Mouse (Mus musculus) E14TG2a.4 (cell line): Measurements from ENCODE around the gene Pkn3.
"Not testable (repeated sequence)": the region's sequence is repeated elsewhere in the genome, so short reads cannot be mapped to it uniquely, and the experiment has no call there.

Experiments used
- H3K27me3 ChIP-seq: 2 replicates; pipeline ENCODE4 v1.6.1; 2014; ENCODE audit warnings: low read length, control low read depth; ENCODE audit not compliant: insufficient read depth
- H3K36me3 ChIP-seq: 2 replicates; pipeline ENCODE4 v1.6.1; 2014; ENCODE audit warnings: low read length, control low read depth; ENCODE audit not compliant: insufficient read depth
- H3K4me1 ChIP-seq: replicated peaks from 2 replicates; pipeline ENCODE4 v1.6.1; 2014; ENCODE audit warnings: low read depth, low read length, control low read depth
- H3K4me3 ChIP-seq: replicated peaks from 2 replicates; pipeline ENCODE4 v1.5.1; 2014; ENCODE audit warnings: mild to moderate bottlenecking, low read length
- H3K9me3 ChIP-seq: 2 replicates; pipeline ENCODE4 v1.6.1; 2014; ENCODE audit warnings: low read length, control low read depth
- CTCF ChIP-seq: conservative IDR thresholded peaks from 2 replicates; pipeline ENCODE4 v1.5.1; 2014; ENCODE audit warnings: low read length
- NANOG ChIP-seq: IDR thresholded peaks from 2 replicates; pipeline ENCODE4 v1.6.1; 2014; ENCODE audit warnings: borderline replicate concordance, low read length, mixed read lengths
- POU5F1 ChIP-seq: IDR thresholded peaks from 2 replicates; pipeline ENCODE4 v1.6.1; 2014; ENCODE audit warnings: low read length, borderline replicate concordance

Gene Pkn3

GRCm38 (mm10) chr2:30123729-30124471, 46.4 kb downstream of the Pkn3 start:
- H3K9me3 ChIP-seq: no peaks in the 10 kb centered on the region; the same call in 1 of the 2 replicates
- H3K27me3 ChIP-seq: no peaks in the 10 kb centered on the region
- H3K36me3 ChIP-seq: peaks cover 17% of the 10 kb centered on the region
- peaks cover 54% of the 10 kb centered on the region for H3K4me1 ChIP-seq
- no peak for TF ChIP-seq NANOG
- no peak for TF ChIP-seq POU5F1
- TF ChIP-seq CTCF: no peak
- H3K4me3 ChIP-seq: peak overlapping the region; percentile 87

- peaks cover 46% of the 10 kb centered on the region for H3K4me1 ChIP-seq
- H3K4me3 ChIP-seq: peak within 1 kb of the TSS; percentile 87
- no peaks in the 10 kb centered on the region for H3K27me3 ChIP-seq
- H3K9me3 ChIP-seq: peaks cover 7% of the 10 kb centered on the region
- H3K36me3 ChIP-seq: peaks cover 17% of the 10 kb centered on the region
- TF ChIP-seq NANOG: no peak
- no peak for TF ChIP-seq CTCF
- TF ChIP-seq POU5F1: no peak
Measured at GRCm38 (mm10) chr2:30124472-30125274, 47.2 kb downstream of the Pkn3 start, which contains the start of gene Zer1. TSS of gene Zer1 (minus strand) at chr2:30124585.

DNA sequence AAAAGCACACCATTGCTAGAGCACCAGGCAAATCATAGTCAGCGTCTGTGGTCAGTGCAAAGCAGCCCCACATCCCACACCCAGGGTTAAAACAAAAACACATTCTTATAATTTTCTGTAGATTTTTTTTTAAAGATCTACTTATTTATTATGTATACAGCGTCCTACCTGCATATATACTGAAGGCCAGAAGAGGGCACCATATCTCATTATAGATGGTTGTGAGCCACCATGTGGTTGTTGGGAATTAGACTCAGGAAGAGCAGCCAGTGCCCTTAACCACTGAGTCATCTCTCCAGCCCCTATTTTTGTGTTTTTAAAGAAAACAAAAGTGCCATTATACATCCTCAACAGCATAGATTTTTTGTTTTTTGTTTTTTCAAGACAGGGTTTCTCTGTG, 51.3 kb downstream of the Pkn3 start:
- Histone ChIP-seq H3K9me3 (peaks cover 27% of the 10 kb centered on the region), H3K4me1 (peaks cover 22% of the 10 kb centered on the region)
- no peak for TF ChIP-seq POU5F1
- TF ChIP-seq NANOG: no peak
- TF ChIP-seq CTCF: peak; percentile 55

DNA sequence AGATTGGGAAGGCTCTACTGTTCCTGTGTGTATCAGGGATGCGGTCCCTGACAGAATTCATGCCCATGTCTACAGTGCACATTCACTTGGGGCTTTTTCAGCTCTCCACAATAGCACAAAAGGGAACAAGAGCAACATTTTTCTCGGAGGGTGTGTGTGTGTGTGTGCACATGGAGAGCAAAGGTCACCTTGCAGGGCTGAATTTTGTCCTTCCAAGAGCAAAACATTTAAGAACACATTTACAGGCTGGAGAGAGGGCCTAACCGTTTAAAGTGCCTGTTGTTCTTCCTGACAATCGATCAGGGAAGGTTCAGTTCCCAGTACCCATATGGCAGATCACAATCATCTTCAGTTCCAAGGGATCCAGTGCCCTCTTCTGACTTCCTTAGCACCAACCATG, 52.7 kb downstream of the Pkn3 start:
- TF ChIP-seq CTCF (no peak), NANOG (no peak), POU5F1 (no peak)
- peaks cover 27% of the 10 kb centered on the region for H3K4me1 ChIP-seq
- H3K9me3 ChIP-seq: peaks cover 27% of the 10 kb centered on the region
- no peaks in the 10 kb centered on the region for H3K27me3 ChIP-seq
- H3K36me3 ChIP-seq: 0 out of 2 replicates have a peak, but pooled peaks cover 4% of the 10 kb centered on the region
- no peak overlapping the region for H3K4me3 ChIP-seq

More for the DNA sequence above, 51.3 kb downstream of the Pkn3 start:
- no peaks in the 10 kb centered on the region for H3K27me3 ChIP-seq
- H3K4me3 ChIP-seq: no peak overlapping the region
- H3K36me3 ChIP-seq: 0 out of 2 replicates have a peak, but pooled peaks cover 4% of the 10 kb centered on the region

- H3K4me3 ChIP-seq, H3K27me3 ChIP-seq: not testable (repeated sequence)
- peaks cover 34% of the 10 kb centered on the region for H3K4me1 ChIP-seq
- H3K36me3 ChIP-seq: peaks cover 15% of the 10 kb centered on the region
- H3K9me3 ChIP-seq: peaks cover 27% of the 10 kb centered on the region
Measured at GRCm38 (mm10) chr2:30131240-30131639, 53.8 kb downstream of the Pkn3 start.

DNA sequence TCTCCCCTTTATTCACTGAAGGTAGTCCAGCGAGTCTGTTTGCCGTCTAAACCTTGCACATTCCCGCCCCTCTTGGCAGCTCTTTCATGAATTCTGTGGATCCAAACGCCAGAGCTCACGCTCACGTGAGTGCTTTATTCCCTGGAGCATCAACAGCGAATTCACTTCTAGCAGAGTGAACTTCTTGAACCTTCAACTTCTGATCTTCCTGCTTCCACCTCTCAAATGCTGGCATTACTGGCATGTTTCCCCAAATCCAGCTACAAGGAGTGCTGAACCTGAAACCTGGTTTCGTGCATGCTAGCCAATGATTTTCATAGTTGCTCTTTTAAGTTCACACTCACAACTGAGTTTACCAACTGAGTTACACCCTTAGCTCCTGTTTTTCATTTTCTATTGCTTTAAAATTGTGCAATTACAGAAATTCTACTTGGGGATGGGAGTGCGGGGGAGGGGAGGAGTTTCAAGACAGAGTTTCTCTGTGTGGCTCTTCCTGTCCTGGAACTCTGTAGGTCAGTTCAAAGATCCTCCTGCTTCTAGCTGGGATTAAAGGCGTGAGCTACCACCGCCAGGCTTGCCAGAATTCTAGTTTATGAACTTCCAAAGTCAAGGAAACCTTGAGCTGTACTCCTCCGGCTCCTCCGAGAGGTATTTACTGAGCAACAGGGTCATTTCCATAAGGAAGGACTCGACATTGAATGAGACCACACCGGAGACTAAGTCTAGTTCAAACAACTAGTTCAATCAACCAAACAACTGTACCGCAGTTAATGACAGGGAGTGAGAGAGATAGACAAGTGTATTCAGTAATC, 55.5 kb downstream of the Pkn3 start:
- Histone ChIP-seq H3K9me3 (peaks cover 27% of the 10 kb centered on the region), H3K36me3 (peaks cover 32% of the 10 kb centered on the region), H3K27me3 (no peaks in the 10 kb centered on the region), H3K4me1 (peaks cover 52% of the 10 kb centered on the region), H3K4me3 (peak overlapping the region; percentile 96)
- TF ChIP-seq POU5F1 (no peak), NANOG (no peak), CTCF (no peak)

DNA sequence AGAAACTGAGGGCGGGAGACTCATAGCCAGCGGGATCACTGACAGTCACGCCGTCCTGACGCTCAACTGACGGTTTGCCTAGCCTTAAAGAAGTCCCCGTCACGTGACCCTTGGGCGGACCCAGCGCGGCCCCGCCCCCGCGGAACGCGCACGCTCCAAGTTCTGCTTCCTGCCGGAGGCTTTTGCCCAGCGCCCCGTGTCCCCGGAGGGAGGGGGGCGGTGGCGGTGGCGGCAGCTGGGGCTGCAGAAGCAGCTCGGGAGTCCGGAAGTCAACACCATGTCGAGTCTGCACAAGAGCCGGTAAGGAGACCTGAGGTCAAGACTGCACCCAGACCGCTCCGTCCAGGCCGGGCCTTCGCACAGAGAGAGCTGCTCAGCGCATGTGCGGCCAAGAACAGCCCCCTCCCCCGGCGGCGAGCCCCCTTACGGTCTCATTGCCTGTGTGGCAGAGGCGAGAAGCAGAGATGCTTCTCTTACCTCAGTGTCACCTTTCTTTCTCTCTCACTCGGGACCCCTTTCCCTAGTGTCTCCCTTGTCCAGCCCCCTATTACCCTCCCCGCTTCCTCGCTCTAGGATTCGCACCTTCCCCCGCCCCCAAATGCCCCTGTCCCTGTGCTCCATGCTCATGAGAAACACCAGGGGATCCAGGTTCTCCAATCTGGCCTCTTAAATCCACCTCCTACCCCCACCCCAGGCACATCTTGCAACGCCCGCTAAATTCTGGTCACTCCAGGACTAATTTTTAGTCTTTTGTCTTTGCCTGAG, 56.3 kb downstream of the Pkn3 start, which contains the start of gene Tbc1d13:
Gene Tbc1d13 (plus strand): TSS at position 134 of the 765 bp plus-strand sequence.
- TF ChIP-seq CTCF (no peak), POU5F1 (no peak), NANOG (no peak)
- H3K36me3 ChIP-seq: peaks cover 40% of the 10 kb centered on the region
- peaks cover 59% of the 10 kb centered on the region for H3K4me1 ChIP-seq
- peak within 1 kb of the TSS; percentile 96 for H3K4me3 ChIP-seq
- no peaks in the 10 kb centered on the region for H3K27me3 ChIP-seq
- H3K9me3 ChIP-seq: peaks cover 27% of the 10 kb centered on the region

- Histone ChIP-seq H3K4me3 (peak overlapping the region; percentile 96), H3K27me3 (no peaks in the 10 kb centered on the region), H3K9me3 (peaks cover 23% of the 10 kb centered on the region), H3K4me1 (peaks cover 63% of the 10 kb centered on the region), H3K36me3 (peaks cover 44% of the 10 kb centered on the region)
- TF ChIP-seq NANOG (no peak), POU5F1 (no peak)
Measured at GRCm38 (mm10) chr2:30134378-30134711, 56.9 kb downstream of the Pkn3 start.
